Mouse (Mus musculus): ENCODE measurements around the gene Ak5. TPM values are rescaled to one million over a fixed set of nuclear protein-coding genes. Genes with fewer than 3 reads are reported as not detected.

Ak5 gene
- polyA plus RNA-seq, 1 experiment: 3.3 TPM

GRCm38 (mm10) chr3:152669783-152670182 is 1.6 kb upstream of the Ak5 start:
- Histone ChIP-seq H3K27ac (ENCODE audit: insufficient read depth, low read depth, low read length) (no peak overlapping the region), H3K36me3 (ENCODE audit: control insufficient read depth, insufficient read depth, low read length) (no peaks in the 10 kb centered on the region), H3K4me3 (ENCODE audit: insufficient read depth, low read depth, low read length) (no peak overlapping the region), H3K27me3 (replicated peaks; ENCODE audit: control insufficient read depth, insufficient read depth, low read length) (no peaks in the 10 kb centered on the region), H3K4me1 (ENCODE audit: control insufficient read depth, insufficient read depth, low read length) (no peaks in the 10 kb centered on the region)
- 81% methylated on average over 3 of the region's 3 CpGs for WGBS
- no peak for DNase-seq
- no peak for TF ChIP-seq POLR2A (IDR thresholded peaks at IDR 0.05; ENCODE audit: low read depth, low read length)
- no peak for TF ChIP-seq CTCF (conservative IDR thresholded peaks at IDR 0.05; ENCODE audit: insufficient read depth, insufficient read length, low read depth, low read length)

- no peak overlapping the region for H3K4me3 ChIP-seq (ENCODE audit: insufficient read depth, low read depth, low read length)
- no peak overlapping the region for H3K27ac ChIP-seq (ENCODE audit: insufficient read depth, low read depth, low read length)
- no peaks in the 10 kb centered on the region for H3K4me1 ChIP-seq (ENCODE audit: control insufficient read depth, insufficient read depth, low read length)
- no peak for DNase-seq
- no peaks in the 10 kb centered on the region; the same call in 1 of the 2 replicates for H3K27me3 ChIP-seq (replicated peaks; ENCODE audit: control insufficient read depth, insufficient read depth, low read length)
- TF ChIP-seq CTCF (conservative IDR thresholded peaks at IDR 0.05; ENCODE audit: insufficient read depth, insufficient read length, low read depth, low read length) (no peak), POLR2A (IDR thresholded peaks at IDR 0.05; ENCODE audit: low read depth, low read length) (no peak)
- no peaks in the 10 kb centered on the region for H3K36me3 ChIP-seq (ENCODE audit: control insufficient read depth, insufficient read depth, low read length)
- WGBS: 72% methylated on average over 2 of the region's 2 CpGs
Measured at GRCm38 (mm10) chr3:152668793-152669192, 633 bp upstream of the Ak5 start.

DNA sequence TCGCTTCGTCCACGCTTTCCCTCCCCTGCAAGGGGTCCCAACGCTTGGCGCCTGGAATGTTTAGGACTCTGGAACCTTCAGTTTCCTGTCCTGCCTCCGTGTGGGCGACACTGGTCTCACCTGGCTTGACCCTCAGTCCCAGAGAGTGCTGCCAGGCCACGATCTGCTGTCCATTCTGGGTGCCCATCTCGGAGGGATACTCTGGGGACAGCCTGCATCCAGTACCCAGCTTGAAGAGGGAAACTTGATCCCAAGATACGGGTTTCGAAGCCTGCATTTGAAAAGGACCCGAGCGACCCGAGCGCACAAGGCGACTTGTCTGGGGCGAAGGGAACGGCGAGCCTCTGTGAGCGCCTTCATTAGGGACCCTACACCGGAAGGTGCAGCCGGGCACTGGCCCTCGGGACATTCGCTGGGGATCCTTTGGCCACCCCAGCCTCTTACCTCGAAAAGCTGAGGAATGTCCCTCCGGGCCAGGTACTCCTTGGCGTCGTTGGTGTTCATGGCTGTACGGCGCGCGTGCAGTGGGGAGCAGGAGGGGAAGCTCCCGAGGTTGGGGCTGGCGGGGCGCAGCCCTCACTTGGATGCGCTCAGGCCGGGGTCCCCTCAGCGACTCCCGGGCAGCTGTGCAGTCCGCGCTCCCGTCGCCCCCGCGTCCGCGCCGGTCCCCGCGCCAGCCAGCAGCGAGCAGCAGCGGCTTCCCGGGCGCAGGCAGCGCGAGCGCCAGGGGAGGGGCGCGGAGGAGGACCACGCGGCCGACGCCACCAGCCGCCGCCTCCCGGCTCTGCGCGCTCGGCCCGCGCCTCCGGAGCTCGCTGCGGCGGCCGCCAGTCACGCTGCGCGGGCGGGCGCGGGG is 576 bp downstream of the Ak5 start:
- WGBS: under 1% methylated on average over 81 of the region's 82 CpGs
- Histone ChIP-seq H3K27me3 (replicated peaks; ENCODE audit: control insufficient read depth, insufficient read depth, low read length) (no peaks in the 10 kb centered on the region; the same call in 1 of the 2 replicates), H3K36me3 (ENCODE audit: control insufficient read depth, insufficient read depth, low read length) (no peaks in the 10 kb centered on the region), H3K4me1 (ENCODE audit: control insufficient read depth, insufficient read depth, low read length) (no peaks in the 10 kb centered on the region), H3K27ac (ENCODE audit: insufficient read depth, low read depth, low read length) (no peak overlapping the region), H3K4me3 (ENCODE audit: insufficient read depth, low read depth, low read length) (peak overlapping the region; percentile 39)
- no peak for TF ChIP-seq CTCF (conservative IDR thresholded peaks at IDR 0.05; ENCODE audit: insufficient read depth, insufficient read length, low read depth, low read length)
- no peak for TF ChIP-seq POLR2A (IDR thresholded peaks at IDR 0.05; ENCODE audit: low read depth, low read length)
- no peak for DNase-seq

- no peaks in the 10 kb centered on the region; the same call in 1 of the 2 replicates for H3K27me3 ChIP-seq (replicated peaks; ENCODE audit: control insufficient read depth, insufficient read depth, low read length)
- DNase-seq: no peak
- no peak for TF ChIP-seq POLR2A (IDR thresholded peaks at IDR 0.05; ENCODE audit: low read depth, low read length)
- no peak for TF ChIP-seq CTCF (conservative IDR thresholded peaks at IDR 0.05; ENCODE audit: insufficient read depth, insufficient read length, low read depth, low read length)
- 2% methylated on average over 16 of the region's 16 CpGs for WGBS
- H3K4me1 ChIP-seq (ENCODE audit: control insufficient read depth, insufficient read depth, low read length): no peaks in the 10 kb centered on the region
- H3K36me3 ChIP-seq (ENCODE audit: control insufficient read depth, insufficient read depth, low read length): no peaks in the 10 kb centered on the region
- H3K4me3 ChIP-seq (ENCODE audit: insufficient read depth, low read depth, low read length): peak overlapping the region; percentile 39
- no peak overlapping the region for H3K27ac ChIP-seq (ENCODE audit: insufficient read depth, low read depth, low read length)
Measured at GRCm38 (mm10) chr3:152666991-152667355, 1.2 kb downstream of the Ak5 start.

GRCm38 (mm10) chr3:152658592-152658991 is 9.6 kb downstream of the Ak5 start:
- WGBS: 85% methylated on average over 2 of the region's 2 CpGs
- no peaks in the 10 kb centered on the region for H3K36me3 ChIP-seq (ENCODE audit: control insufficient read depth, insufficient read depth, low read length)

GRCm38 (mm10) chr3:152651991-152652390 is 16.2 kb downstream of the Ak5 start:
- no peak overlapping the region for H3K27ac ChIP-seq (ENCODE audit: insufficient read depth, low read depth, low read length)
- H3K4me1 ChIP-seq (ENCODE audit: control insufficient read depth, insufficient read depth, low read length): no peaks in the 10 kb centered on the region
- 85% methylated on average over 2 of the region's 2 CpGs for WGBS
- no peak for TF ChIP-seq POLR2A (IDR thresholded peaks at IDR 0.05; ENCODE audit: low read depth, low read length)
- no peak for TF ChIP-seq CTCF (conservative IDR thresholded peaks at IDR 0.05; ENCODE audit: insufficient read depth, insufficient read length, low read depth, low read length)
- H3K27me3 ChIP-seq (replicated peaks; ENCODE audit: control insufficient read depth, insufficient read depth, low read length): no peaks in the 10 kb centered on the region
- H3K36me3 ChIP-seq (ENCODE audit: control insufficient read depth, insufficient read depth, low read length): no peaks in the 10 kb centered on the region
- H3K4me3 ChIP-seq (ENCODE audit: insufficient read depth, low read depth, low read length): no peak overlapping the region
- no peak for DNase-seq

More at GRCm38 (mm10) chr3:152658592-152658991, 9.6 kb downstream of the Ak5 start:
- Histone ChIP-seq H3K4me1 (ENCODE audit: control insufficient read depth, insufficient read depth, low read length) (no peaks in the 10 kb centered on the region), H3K4me3 (ENCODE audit: insufficient read depth, low read depth, low read length) (no peak overlapping the region), H3K27ac (ENCODE audit: insufficient read depth, low read depth, low read length) (no peak overlapping the region), H3K27me3 (replicated peaks; ENCODE audit: control insufficient read depth, insufficient read depth, low read length) (no peaks in the 10 kb centered on the region)
- TF ChIP-seq CTCF (conservative IDR thresholded peaks at IDR 0.05; ENCODE audit: insufficient read depth, insufficient read length, low read depth, low read length) (0 out of 2 replicates have a peak, but pooled peaks have one; percentile 18), POLR2A (IDR thresholded peaks at IDR 0.05; ENCODE audit: low read depth, low read length) (no peak)
- DNase-seq: no peak

DNA sequence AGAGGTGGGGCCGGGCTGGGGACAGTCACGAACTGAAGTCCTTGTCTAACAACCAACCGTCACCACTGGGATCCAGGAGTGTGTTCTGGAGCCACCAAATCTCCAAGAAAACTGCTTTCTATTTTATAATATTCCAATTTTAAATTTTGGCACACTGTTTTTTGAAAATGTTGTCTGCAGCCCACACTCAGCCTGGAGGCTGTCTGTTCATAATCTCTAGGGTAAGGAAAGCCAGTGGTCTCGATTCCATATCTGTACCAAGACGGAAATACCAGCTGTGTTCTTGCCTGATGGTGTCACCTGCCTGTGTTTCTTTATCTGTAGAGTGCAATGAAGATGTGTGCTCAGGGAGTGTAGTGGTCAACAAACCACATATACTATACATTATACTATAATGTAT is 23.6 kb downstream of the Ak5 start:
- H3K27me3 ChIP-seq (replicated peaks; ENCODE audit: control insufficient read depth, insufficient read depth, low read length): no peaks in the 10 kb centered on the region
- H3K4me1 ChIP-seq (ENCODE audit: control insufficient read depth, insufficient read depth, low read length): no peaks in the 10 kb centered on the region
- no peaks in the 10 kb centered on the region for H3K36me3 ChIP-seq (ENCODE audit: control insufficient read depth, insufficient read depth, low read length)
- TF ChIP-seq POLR2A (IDR thresholded peaks at IDR 0.05; ENCODE audit: low read depth, low read length): no peak
- TF ChIP-seq CTCF (conservative IDR thresholded peaks at IDR 0.05; ENCODE audit: insufficient read depth, insufficient read length, low read depth, low read length): no peak
- no peak overlapping the region for H3K4me3 ChIP-seq (ENCODE audit: insufficient read depth, low read depth, low read length)
- no peak overlapping the region for H3K27ac ChIP-seq (ENCODE audit: insufficient read depth, low read depth, low read length)
- WGBS: 93% methylated on average over 5 of the region's 5 CpGs
- DNase-seq: no peak
